8 mouse cellular contexts compared by ENCODE assay signal in genomic region chr17:25433223-25433616, GRCm38 (mm10). TPM values are rescaled to one million over a fixed set of nuclear protein-coding genes. Genes with fewer than 3 reads are reported as not detected.
A peak's percentile ranks its signal among the peaks of the same experiment; 100 is the strongest.
DNase-seq lines count a peak whose midpoint lies in the region; ATAC-seq lines count a peak whose summit lies in the region.

No protein-coding gene starts in this region.

- peaks cover 54% of the 10 kb centered on the region for H3K4me1 ChIP-seq in lung, embryonic 15.5 days
- peaks cover 60% of the 10 kb centered on the region for H3K4me1 ChIP-seq in forebrain, embryonic 10.5 days
- H3K4me1 ChIP-seq in intestine, embryonic 14.5 days (replicated peaks; ENCODE audit: control insufficient read depth, insufficient read depth, low read length): peaks cover 46% of the 10 kb centered on the region
- H3K4me1 ChIP-seq in neural tube, embryonic 12.5 days: peaks cover 43% of the 10 kb centered on the region

- ATAC-seq in lung, embryonic 15.5 days (ENCODE audit: borderline replicate concordance, extremely low read depth, low FRiP score, low TSS enrichment): no peak; the same call in 1 of the 2 replicates
- peak; percentile 53; the same call in 1 of the 2 replicates for ATAC-seq in intestine, embryonic 14.5 days (replicated peaks; ENCODE audit: low FRiP score, low TSS enrichment, low read depth)
- peak; percentile 67 for ATAC-seq in neural tube, embryonic 12.5 days (ENCODE audit: low FRiP score, low read depth)

- peak overlapping the region; percentile 55 for H3K9ac ChIP-seq in lung, embryonic 15.5 days
- peak overlapping the region; percentile 69 for H3K9ac ChIP-seq in intestine, embryonic 14.5 days (ENCODE audit: low read length)
- H3K9ac ChIP-seq in neural tube, embryonic 12.5 days: peak overlapping the region; percentile 90

- DNase-seq in lung, postnatal 14 days: no peak
- DNase-seq in forebrain, embryonic 10.5 days (ENCODE audit: extremely low spot score, low spot score): peak; percentile 43
- no peak for DNase-seq in intestine, embryonic 14.5 days (ENCODE audit: low spot score)
- DNase-seq in yolk sac, embryonic 10.5 days (ENCODE audit: low spot score): no peak
- DNase-seq in frontal cortex, postnatal 14 days (ENCODE audit: low spot score in 2 of 2): no peak
- DNase-seq in lung, postnatal 36 days: no peak

- peak overlapping the region; percentile 65 for H3K4me3 ChIP-seq in lung, embryonic 15.5 days
- peak overlapping the region; percentile 83 for H3K4me3 ChIP-seq in forebrain, embryonic 10.5 days
- H3K4me3 ChIP-seq in intestine, embryonic 14.5 days (ENCODE audit: low read depth, low read length): peak overlapping the region; percentile 68
- H3K4me3 ChIP-seq in neural tube, embryonic 12.5 days: peak overlapping the region; percentile 86

- no peaks in the 10 kb centered on the region for H3K9me3 ChIP-seq in lung, embryonic 15.5 days
- no peaks in the 10 kb centered on the region for H3K9me3 ChIP-seq in forebrain, embryonic 10.5 days
- H3K9me3 ChIP-seq in intestine, embryonic 14.5 days (ENCODE audit: control insufficient read depth, low read length): no peaks in the 10 kb centered on the region
- H3K9me3 ChIP-seq in neural tube, embryonic 12.5 days: no peaks in the 10 kb centered on the region

- H3K4me2 ChIP-seq in lung, embryonic 15.5 days: peak overlapping the region; percentile 99
- H3K4me2 ChIP-seq in intestine, embryonic 14.5 days (ENCODE audit: low read length): peak overlapping the region; percentile 92
- H3K4me2 ChIP-seq in neural tube, embryonic 12.5 days (replicated peaks): peak overlapping the region; percentile 91

- peak overlapping the region; percentile 8; the same call in 1 of the 2 replicates for H3K27ac ChIP-seq in lung, embryonic 15.5 days
- peak overlapping the region; percentile 88 for H3K27ac ChIP-seq in forebrain, embryonic 10.5 days
- H3K27ac ChIP-seq in intestine, embryonic 14.5 days (ENCODE audit: low read depth): peak overlapping the region; percentile 79; the same call in 1 of the 2 replicates
- peak overlapping the region; percentile 34 for H3K27ac ChIP-seq in neural tube, embryonic 12.5 days

- WGBS in lung, embryonic 15.5 days: under 1% methylated on average over 38 of the region's 40 CpGs
- WGBS in forebrain, embryonic 10.5 days: under 1% methylated on average over 40 of the region's 40 CpGs
- WGBS in intestine, embryonic 14.5 days: 0% methylated on average over 31 of the region's 40 CpGs
- WGBS in neural tube, embryonic 12.5 days: under 1% methylated on average over 39 of the region's 40 CpGs

- H3K36me3 ChIP-seq in lung, embryonic 15.5 days: no peaks in the 10 kb centered on the region
- H3K36me3 ChIP-seq in forebrain, embryonic 10.5 days (replicated peaks): no peaks in the 10 kb centered on the region
- 0 out of 2 replicates have a peak, but pooled peaks cover 4% of the 10 kb centered on the region for H3K36me3 ChIP-seq in intestine, embryonic 14.5 days (ENCODE audit: control insufficient read depth, insufficient read depth, low read length)
- H3K36me3 ChIP-seq in neural tube, embryonic 12.5 days: no peaks in the 10 kb centered on the region

- peaks cover 38% of the 10 kb centered on the region; the same call in 1 of the 2 replicates for H3K27me3 ChIP-seq in lung, embryonic 15.5 days
- peaks cover 88% of the 10 kb centered on the region for H3K27me3 ChIP-seq in forebrain, embryonic 10.5 days (ENCODE audit: poor library complexity, severe bottlenecking)
- H3K27me3 ChIP-seq in intestine, embryonic 14.5 days (replicated peaks; ENCODE audit: control insufficient read depth, insufficient read depth, low read length): no peaks in the 10 kb centered on the region; the same call in 1 of the 2 replicates
- peaks cover 48% of the 10 kb centered on the region for H3K27me3 ChIP-seq in neural tube, embryonic 12.5 days (replicated peaks)

RNA-seq across cellular contexts. Expression of gene Cacna1h, which starts 0.4 kb away (rescaled TPM):
- polyA plus RNA-seq in lung, embryonic 15.5 days (2015; fragmentation: Nextera tagmentation; extraction: Ambion mirVana): 2.5 and 2.6 TPM in 2 replicates
- 1.7 and 2.2 TPM in 2 replicates for polyA plus RNA-seq in forebrain, embryonic 10.5 days (2016; fragmentation: Nextera tagmentation; extraction: Ambion mirVana)
- 6.6 and 7.0 TPM in 2 replicates for polyA plus RNA-seq in intestine, embryonic 14.5 days (2014; fragmentation: Nextera tagmentation; extraction: Ambion mirVana)
- 13.0 and 15.2 TPM in 2 replicates for polyA plus RNA-seq in neural tube, embryonic 12.5 days (2016; fragmentation: Nextera tagmentation; extraction: Ambion mirVana)

RNA-seq across cellular contexts. Expression of gene Tekt4, which starts 21.2 kb away (rescaled TPM):
- polyA plus RNA-seq in lung, embryonic 15.5 days (2015; fragmentation: Nextera tagmentation; extraction: Ambion mirVana): 2.6 and 3.0 TPM in 2 replicates
- polyA plus RNA-seq in forebrain, embryonic 10.5 days (2016; fragmentation: Nextera tagmentation; extraction: Ambion mirVana): 0.18 TPM in 1 of 2 replicates, not detected in the other
- 0.35 TPM in 1 of 2 replicates, not detected in the other for polyA plus RNA-seq in intestine, embryonic 14.5 days (2014; fragmentation: Nextera tagmentation; extraction: Ambion mirVana)
- polyA plus RNA-seq in neural tube, embryonic 12.5 days (2016; fragmentation: Nextera tagmentation; extraction: Ambion mirVana): 0.38 and 0.51 TPM in 2 replicates

Comparison
In these comparisons a context has a peak if more than half of its experiments do, and no peak if none do; other contexts are left out.
1. H3K27ac ChIP-seq: peak in every context shown above with its lines; median percentile 88 in forebrain, embryonic 10.5 days; 79 in intestine, embryonic 14.5 days; 34 in neural tube, embryonic 12.5 days; 8 in lung, embryonic 15.5 days.